Mouse (Mus musculus): Measurements from ENCODE around the gene Wfdc9.

The Wfdc9 gene

GRCm38 (mm10) chr2:164619050-164619449, 37.3 kb downstream of the Wfdc9 start:
- DNase-seq (ENCODE audit: low spot score) = peak; percentile 28

- no peak for DNase-seq (ENCODE audit: low spot score)
These were observed 41.0 kb downstream of the Wfdc9 start for GRCm38 (mm10) chr2:164615386-164615785.

- peak; percentile 68 for DNase-seq (ENCODE audit: low spot score)
These were observed 42.9 kb downstream of the Wfdc9 start, which contains the start of the genes Wfdc6b and Wfdc8 for GRCm38 (mm10) chr2:164613471-164613870. Gene Wfdc6b, plus strand, starts transcription at chr2:164613522. Gene Wfdc8, minus strand, starts transcription at chr2:164613626.

- DNase-seq (ENCODE audit: low spot score) = no peak
These were observed 47.6 kb downstream of the Wfdc9 start for GRCm38 (mm10) chr2:164608781-164609180.

GRCm38 (mm10) chr2:164604411-164604810, 52.0 kb downstream of the Wfdc9 start:
- DNase-seq (ENCODE audit: low spot score) = no peak

DNA sequence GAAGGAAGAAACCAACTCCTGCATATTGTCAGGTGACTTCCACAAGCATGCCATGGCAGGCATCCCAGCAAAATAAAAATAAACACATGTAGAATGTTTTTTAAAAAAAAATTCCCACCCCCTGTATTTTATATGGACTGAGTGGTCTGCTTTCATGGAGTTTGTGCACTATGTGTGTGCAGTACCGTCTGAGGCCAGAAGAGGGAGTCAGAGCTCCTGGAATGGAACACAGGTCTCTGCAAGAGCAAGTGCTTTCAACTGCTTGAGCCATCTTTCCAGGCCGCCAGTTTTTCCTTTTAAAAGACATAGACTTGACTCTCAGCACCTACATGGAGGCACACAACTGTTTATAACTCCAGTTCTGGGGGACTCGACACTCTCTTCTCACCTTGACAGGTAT, 52.9 kb downstream of the Wfdc9 start:
- no peak for DNase-seq (ENCODE audit: low spot score)

DNA sequence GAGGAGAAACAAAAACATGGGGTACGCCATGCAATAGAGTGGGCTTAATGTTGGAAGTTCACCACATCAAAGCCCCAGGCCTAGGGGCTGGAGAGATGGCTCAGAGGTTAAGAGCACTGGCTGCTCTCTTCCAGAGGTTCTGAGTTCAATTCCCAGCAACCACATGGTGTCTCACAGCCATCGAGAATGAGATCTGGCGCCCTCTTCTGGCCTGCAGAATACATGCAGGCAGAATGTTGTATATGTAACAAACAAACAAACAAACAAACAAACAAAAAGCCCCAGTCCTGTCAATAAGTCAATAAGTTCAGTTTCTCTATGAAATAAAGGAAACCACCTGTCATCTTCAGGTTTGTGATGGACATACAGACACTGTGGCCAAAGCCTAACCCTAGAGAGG, 56.2 kb downstream of the Wfdc9 start:
- no peak for DNase-seq (ENCODE audit: low spot score)
